Mouse (Mus musculus): Measurements from ENCODE around the gene Scn4a. TPM values are rescaled to one million over a fixed set of nuclear protein-coding genes. Genes with fewer than 3 reads are reported as not detected.

Scn4a gene
- polyA plus RNA-seq, 1 experiment, result not detected

- Histone ChIP-seq H3K4me1 (ENCODE audit: control insufficient read depth) (peaks cover 56% of the 10 kb centered on the region), H3K27me3 (ENCODE audit: control insufficient read depth) (peaks cover 5% of the 10 kb centered on the region), H3K9me3 (ENCODE audit: control insufficient read depth, low read length) (no peaks in the 10 kb centered on the region), H3K4me3 (replicated peaks) (peak overlapping the region; percentile 95), H3K36me3 (ENCODE audit: control insufficient read depth) (peaks cover 19% of the 10 kb centered on the region)
- TF ChIP-seq GATA1 (IDR thresholded peaks at IDR 0.05; ENCODE audit: low read length), result no peak
- no peak for TF ChIP-seq TAL1 (IDR thresholded peaks at IDR 0.05; ENCODE audit: low read length)
Observed at GRCm38 (mm10) chr11:106273811-106274210, 79.3 kb downstream of the Scn4a start.

- H3K4me1 ChIP-seq (ENCODE audit: control insufficient read depth), result peaks cover 60% of the 10 kb centered on the region
- H3K9me3 ChIP-seq (ENCODE audit: control insufficient read depth, low read length), result no peaks in the 10 kb centered on the region
- TF ChIP-seq TAL1 (IDR thresholded peaks at IDR 0.05; ENCODE audit: low read length) (no peak), GATA1 (IDR thresholded peaks at IDR 0.05; ENCODE audit: low read length) (no peak)
- H3K4me3 ChIP-seq (replicated peaks), result peak overlapping the region; percentile 95
- peaks cover 23% of the 10 kb centered on the region for H3K36me3 ChIP-seq (ENCODE audit: control insufficient read depth)
- peaks cover 5% of the 10 kb centered on the region for H3K27me3 ChIP-seq (ENCODE audit: control insufficient read depth)
Observed at GRCm38 (mm10) chr11:106273311-106273684, 79.8 kb downstream of the Scn4a start.

GRCm38 (mm10) chr11:106272644-106273310 is 80.3 kb downstream of the Scn4a start, which contains the start of gene Smarcd2:
TSS of gene Smarcd2 (minus strand) at chr11:106272972.
- Histone ChIP-seq H3K4me1 (ENCODE audit: control insufficient read depth) (peaks cover 64% of the 10 kb centered on the region), H3K9me3 (ENCODE audit: control insufficient read depth, low read length) (no peaks in the 10 kb centered on the region), H3K4me3 (replicated peaks) (peak within 1 kb of the TSS; percentile 95), H3K36me3 (ENCODE audit: control insufficient read depth) (peaks cover 28% of the 10 kb centered on the region), H3K27me3 (ENCODE audit: control insufficient read depth) (peaks cover 2% of the 10 kb centered on the region)
- TF ChIP-seq TAL1 (IDR thresholded peaks at IDR 0.05; ENCODE audit: low read length) (no peak), GATA1 (IDR thresholded peaks at IDR 0.05; ENCODE audit: low read length) (peak; percentile 32; the same call in 1 of the 2 replicates)

GRCm38 (mm10) chr11:106271794-106272643 is 81.1 kb downstream of the Scn4a start:
- Histone ChIP-seq H3K9me3 (ENCODE audit: control insufficient read depth, low read length) (no peaks in the 10 kb centered on the region), H3K27me3 (ENCODE audit: control insufficient read depth) (peaks cover 2% of the 10 kb centered on the region), H3K4me1 (ENCODE audit: control insufficient read depth) (peaks cover 71% of the 10 kb centered on the region), H3K36me3 (ENCODE audit: control insufficient read depth) (peaks cover 36% of the 10 kb centered on the region), H3K4me3 (replicated peaks) (peak overlapping the region; percentile 95)
- TF ChIP-seq TAL1 (IDR thresholded peaks at IDR 0.05; ENCODE audit: low read length), result no peak
- TF ChIP-seq GATA1 (IDR thresholded peaks at IDR 0.05; ENCODE audit: low read length), result peak; percentile 50; the same call in 1 of the 2 replicates

GRCm38 (mm10) chr11:106271131-106271793 is 81.8 kb downstream of the Scn4a start:
- no peaks in the 10 kb centered on the region for H3K9me3 ChIP-seq (ENCODE audit: control insufficient read depth, low read length)
- no peaks in the 10 kb centered on the region for H3K27me3 ChIP-seq (ENCODE audit: control insufficient read depth)
- TF ChIP-seq TAL1 (IDR thresholded peaks at IDR 0.05; ENCODE audit: low read length) (no peak), GATA1 (IDR thresholded peaks at IDR 0.05; ENCODE audit: low read length) (no peak)
- H3K4me1 ChIP-seq (ENCODE audit: control insufficient read depth), result peaks cover 65% of the 10 kb centered on the region
- peaks cover 43% of the 10 kb centered on the region for H3K36me3 ChIP-seq (ENCODE audit: control insufficient read depth)
- peak overlapping the region; percentile 95 for H3K4me3 ChIP-seq (replicated peaks)

GRCm38 (mm10) chr11:106269060-106269431 is 84.0 kb downstream of the Scn4a start:
- Histone ChIP-seq H3K4me1 (ENCODE audit: control insufficient read depth) (peaks cover 55% of the 10 kb centered on the region), H3K9me3 (ENCODE audit: control insufficient read depth, low read length) (no peaks in the 10 kb centered on the region), H3K36me3 (ENCODE audit: control insufficient read depth) (peaks cover 66% of the 10 kb centered on the region), H3K27me3 (ENCODE audit: control insufficient read depth) (no peaks in the 10 kb centered on the region), H3K4me3 (replicated peaks) (no peak overlapping the region)
- no peak for TF ChIP-seq GATA1 (IDR thresholded peaks at IDR 0.05; ENCODE audit: low read length)
- TF ChIP-seq TAL1 (IDR thresholded peaks at IDR 0.05; ENCODE audit: low read length), result no peak

Other genes starting within 250 kb of the Scn4a start
- not detected in 2 replicates for gene Gm10840, start 192.4 kb downstream of the Scn4a start, polyA plus RNA-seq (2012)
- 0.93 and 0.94 TPM in 2 replicates for gene Limd2, start 192.4 kb downstream of the Scn4a start, polyA plus RNA-seq (2012)
- 2.6 and 3.1 TPM in 2 replicates for gene Strada, start 151.1 kb downstream of the Scn4a start, polyA plus RNA-seq (2012)
- 0.17 and 0.20 TPM in 2 replicates for gene Ccdc47, start 136.9 kb downstream of the Scn4a start, polyA plus RNA-seq (2012)
- 1.4 and 1.5 TPM in 2 replicates for gene Ddx42, start 136.4 kb downstream of the Scn4a start, polyA plus RNA-seq (2012)
- 0.49 and 0.56 TPM in 2 replicates for gene Ftsj3, start 97.2 kb downstream of the Scn4a start, polyA plus RNA-seq (2012)
- gene Psmc5, start 97.1 kb downstream of the Scn4a start, polyA plus RNA-seq (2012), result 3.8 and 5.2 TPM in 2 replicates
- 6.5 and 7.7 TPM in 2 replicates for gene Smarcd2, start 80.3 kb downstream of the Scn4a start, polyA plus RNA-seq (2012)
- not detected in 2 replicates for gene Tcam1, start 76.6 kb downstream of the Scn4a start, polyA plus RNA-seq (2012)
- not detected in 2 replicates for gene Gh, start 51.4 kb downstream of the Scn4a start, polyA plus RNA-seq (2012)
- gene Cd79b, start 38.5 kb downstream of the Scn4a start, polyA plus RNA-seq (2012), result 0.03 and 0.08 TPM in 2 replicates
- gene Prr29, start 12.2 kb upstream of the Scn4a start, polyA plus RNA-seq (2012), result not detected in 2 replicates
- gene Icam2, start 34.8 kb upstream of the Scn4a start, polyA plus RNA-seq (2012), result 0.03 and 0.14 TPM in 2 replicates
- gene Ern1, start 134.6 kb upstream of the Scn4a start, polyA plus RNA-seq (2012), result 0.14 and 0.27 TPM in 2 replicates